Mouse (Mus musculus): Measurements from ENCODE around the gene Gm44511. TPM values are rescaled to one million over a fixed set of nuclear protein-coding genes. Genes with fewer than 3 reads are reported as not detected.
"Not testable (repeated sequence)": the region's sequence is repeated elsewhere in the genome, so short reads cannot be mapped to it uniquely, and the experiment has no call there.

Gm44511 gene
- polyA plus RNA-seq, 1 experiment from 2014 or later, result 0.44 TPM

- H3K9me3 ChIP-seq (replicated peaks; ENCODE audit: control insufficient read depth, low read length); H3K36me3 ChIP-seq (ENCODE audit: control insufficient read depth, insufficient read depth, low read length); H3K4me1 ChIP-seq (ENCODE audit: control insufficient read depth, insufficient read depth, low read length); H3K27me3 ChIP-seq (ENCODE audit: control insufficient read depth, insufficient read depth, low read length): not testable (repeated sequence)
- Histone ChIP-seq H3K9ac (ENCODE audit: low read length) (peak overlapping the region; percentile 74), H3K27ac (ENCODE audit: low read length) (peak overlapping the region; percentile 82), H3K4me2 (ENCODE audit: low read depth, low read length) (peak overlapping the region; percentile 41), H3K4me3 (replicated peaks; ENCODE audit: low read length) (peak overlapping the region; percentile 67)
- under 1% methylated on average over 22 of the region's 22 CpGs for WGBS
- ATAC-seq (ENCODE audit: insufficient read depth, low FRiP score), result peak; percentile 39
These were observed 66.1 kb downstream of the Gm44511 start for GRCm38 (mm10) chr6:128760016-128760415.

GRCm38 (mm10) chr6:128759221-128759950, 66.7 kb downstream of the Gm44511 start:
- Histone ChIP-seq H3K36me3 (ENCODE audit: control insufficient read depth, insufficient read depth, low read length) (no peaks in the 10 kb centered on the region), H3K4me2 (ENCODE audit: low read depth, low read length) (no peak overlapping the region), H3K4me1 (ENCODE audit: control insufficient read depth, insufficient read depth, low read length) (peaks cover 4% of the 10 kb centered on the region), H3K9ac (ENCODE audit: low read length) (no peak overlapping the region), H3K9me3 (replicated peaks; ENCODE audit: control insufficient read depth, low read length) (no peaks in the 10 kb centered on the region), H3K27me3 (ENCODE audit: control insufficient read depth, insufficient read depth, low read length) (no peaks in the 10 kb centered on the region), H3K27ac (ENCODE audit: low read length) (no peak overlapping the region), H3K4me3 (replicated peaks; ENCODE audit: low read length) (no peak overlapping the region)
- 81% methylated on average over 5 of the region's 5 CpGs for WGBS
- ATAC-seq (ENCODE audit: insufficient read depth, low FRiP score), result no peak

GRCm38 (mm10) chr6:128755402-128755763, 70.7 kb downstream of the Gm44511 start:
- not testable (repeated sequence) for H3K4me3 ChIP-seq (replicated peaks; ENCODE audit: low read length); H3K4me1 ChIP-seq (ENCODE audit: control insufficient read depth, insufficient read depth, low read length); H3K27ac ChIP-seq (ENCODE audit: low read length); H3K27me3 ChIP-seq (ENCODE audit: control insufficient read depth, insufficient read depth, low read length); ATAC-seq (ENCODE audit: insufficient read depth, low FRiP score); H3K4me2 ChIP-seq (ENCODE audit: low read depth, low read length); H3K9ac ChIP-seq (ENCODE audit: low read length); H3K9me3 ChIP-seq (replicated peaks; ENCODE audit: control insufficient read depth, low read length); H3K36me3 ChIP-seq (ENCODE audit: control insufficient read depth, insufficient read depth, low read length)
- 33% methylated on average over 4 of the region's 4 CpGs for WGBS

- H3K9me3 ChIP-seq (replicated peaks; ENCODE audit: control insufficient read depth, low read length); H3K27me3 ChIP-seq (ENCODE audit: control insufficient read depth, insufficient read depth, low read length); H3K36me3 ChIP-seq (ENCODE audit: control insufficient read depth, insufficient read depth, low read length); H3K9ac ChIP-seq (ENCODE audit: low read length); H3K4me3 ChIP-seq (replicated peaks; ENCODE audit: low read length); H3K4me1 ChIP-seq (ENCODE audit: control insufficient read depth, insufficient read depth, low read length): not testable (repeated sequence)
- peak; percentile 41 for ATAC-seq (ENCODE audit: insufficient read depth, low FRiP score)
- Histone ChIP-seq H3K4me2 (ENCODE audit: low read depth, low read length) (peak overlapping the region; percentile 38; the same call in 1 of the 2 replicates), H3K27ac (ENCODE audit: low read length) (peak overlapping the region; percentile 46)
- WGBS, result 67% methylated on average over 12 of the region's 12 CpGs
These were observed 71.2 kb downstream of the Gm44511 start for GRCm38 (mm10) chr6:128754748-128755401.

GRCm38 (mm10) chr6:128754265-128754664, 71.8 kb downstream of the Gm44511 start:
- ATAC-seq (ENCODE audit: insufficient read depth, low FRiP score), result peak; percentile 81; the same call in 1 of the 2 replicates
- not testable (repeated sequence) for H3K27me3 ChIP-seq (ENCODE audit: control insufficient read depth, insufficient read depth, low read length)

GRCm38 (mm10) chr6:128753610-128754224, 72.4 kb downstream of the Gm44511 start:
- not testable (repeated sequence) for H3K27ac ChIP-seq (ENCODE audit: low read length); H3K9me3 ChIP-seq (replicated peaks; ENCODE audit: control insufficient read depth, low read length); H3K27me3 ChIP-seq (ENCODE audit: control insufficient read depth, insufficient read depth, low read length); H3K9ac ChIP-seq (ENCODE audit: low read length); H3K4me3 ChIP-seq (replicated peaks; ENCODE audit: low read length); H3K4me1 ChIP-seq (ENCODE audit: control insufficient read depth, insufficient read depth, low read length); H3K36me3 ChIP-seq (ENCODE audit: control insufficient read depth, insufficient read depth, low read length)
- ATAC-seq (ENCODE audit: insufficient read depth, low FRiP score), result peak; percentile 90
- peak overlapping the region; percentile 38; the same call in 1 of the 2 replicates for H3K4me2 ChIP-seq (ENCODE audit: low read depth, low read length)
- WGBS, result 33% methylated on average over 7 of the region's 8 CpGs

More at GRCm38 (mm10) chr6:128754265-128754664, 71.8 kb downstream of the Gm44511 start:
- H3K9me3 ChIP-seq (replicated peaks; ENCODE audit: control insufficient read depth, low read length); H3K36me3 ChIP-seq (ENCODE audit: control insufficient read depth, insufficient read depth, low read length); H3K4me1 ChIP-seq (ENCODE audit: control insufficient read depth, insufficient read depth, low read length): not testable (repeated sequence)
- Histone ChIP-seq H3K4me2 (ENCODE audit: low read depth, low read length) (peak overlapping the region; percentile 38), H3K9ac (ENCODE audit: low read length) (0 out of 2 replicates have a peak overlapping the region, but pooled peaks have one; percentile 26), H3K27ac (ENCODE audit: low read length) (peak overlapping the region; percentile 46), H3K4me3 (replicated peaks; ENCODE audit: low read length) (0 out of 2 replicates have a peak overlapping the region, but pooled peaks have one; percentile 6)
- WGBS, result 26% methylated on average over 10 of the region's 10 CpGs

GRCm38 (mm10) chr6:128747006-128747405, 79.1 kb downstream of the Gm44511 start:
- H3K36me3 ChIP-seq (ENCODE audit: control insufficient read depth, insufficient read depth, low read length); H3K4me3 ChIP-seq (replicated peaks; ENCODE audit: low read length); ATAC-seq (ENCODE audit: insufficient read depth, low FRiP score); H3K4me1 ChIP-seq (ENCODE audit: control insufficient read depth, insufficient read depth, low read length); H3K27me3 ChIP-seq (ENCODE audit: control insufficient read depth, insufficient read depth, low read length); H3K4me2 ChIP-seq (ENCODE audit: low read depth, low read length); H3K27ac ChIP-seq (ENCODE audit: low read length); H3K9ac ChIP-seq (ENCODE audit: low read length); H3K9me3 ChIP-seq (replicated peaks; ENCODE audit: control insufficient read depth, low read length): not testable (repeated sequence)
- WGBS, result 72% methylated on average over 6 of the region's 6 CpGs

- WGBS, result 90% methylated on average over 7 of the region's 7 CpGs
- no peak for ATAC-seq (ENCODE audit: insufficient read depth, low FRiP score)
- no peaks in the 10 kb centered on the region for H3K36me3 ChIP-seq (ENCODE audit: control insufficient read depth, insufficient read depth, low read length)
- no peak overlapping the region for H3K4me2 ChIP-seq (ENCODE audit: low read depth, low read length)
- H3K4me1 ChIP-seq (ENCODE audit: control insufficient read depth, insufficient read depth, low read length), result no peaks in the 10 kb centered on the region
- no peak overlapping the region for H3K9ac ChIP-seq (ENCODE audit: low read length)
- no peaks in the 10 kb centered on the region for H3K9me3 ChIP-seq (replicated peaks; ENCODE audit: control insufficient read depth, low read length)
- H3K27ac ChIP-seq (ENCODE audit: low read length), result no peak overlapping the region
- H3K27me3 ChIP-seq (ENCODE audit: control insufficient read depth, insufficient read depth, low read length), result no peaks in the 10 kb centered on the region
- no peak overlapping the region for H3K4me3 ChIP-seq (replicated peaks; ENCODE audit: low read length)
These were observed 88.7 kb downstream of the Gm44511 start for GRCm38 (mm10) chr6:128737445-128737844.

GRCm38 (mm10) chr6:128736100-128736499, 90.0 kb downstream of the Gm44511 start:
- Histone ChIP-seq H3K4me3 (replicated peaks; ENCODE audit: low read length) (no peak overlapping the region), H3K4me2 (ENCODE audit: low read depth, low read length) (no peak overlapping the region), H3K27me3 (ENCODE audit: control insufficient read depth, insufficient read depth, low read length) (no peaks in the 10 kb centered on the region), H3K36me3 (ENCODE audit: control insufficient read depth, insufficient read depth, low read length) (no peaks in the 10 kb centered on the region), H3K9ac (ENCODE audit: low read length) (no peak overlapping the region), H3K9me3 (replicated peaks; ENCODE audit: control insufficient read depth, low read length) (no peaks in the 10 kb centered on the region), H3K27ac (ENCODE audit: low read length) (no peak overlapping the region), H3K4me1 (ENCODE audit: control insufficient read depth, insufficient read depth, low read length) (no peaks in the 10 kb centered on the region)
- no peak for ATAC-seq (ENCODE audit: insufficient read depth, low FRiP score)

Data from stomach, embryonic 16.5 days (tissue).